Mouse (Mus musculus) limb, embryonic 13.5 days (tissue): ENCODE measurements around the gene Dnmt1. TPM values are rescaled to one million over a fixed set of nuclear protein-coding genes. Genes with fewer than 3 reads are reported as not detected.

ENCODE experiments used
- ATAC-seq: fragments of 200-750 bp; cut with Nextera tagmentation; 2 replicates; pipeline ENCODE4 v1.8.0; 2017; ENCODE audit warnings: low read depth, moderate number of reproducible peaks, moderate TSS enrichment; ENCODE audit not compliant: low FRiP score
- H3K27ac ChIP-seq: fragments of 300-500 bp; sonication (generic); 2 replicates; pipeline ENCODE4 v1.5.1; 2015; ENCODE audit warnings: inconsistent platforms, mild to moderate bottlenecking, moderate library complexity
- H3K27me3 ChIP-seq: fragments of 300-500 bp; sonication (generic); 2 replicates; pipeline ENCODE4 v1.6.1; 2015; ENCODE audit warnings: mild to moderate bottlenecking, inconsistent platforms
- H3K36me3 ChIP-seq: fragments of 300-500 bp; sonication (generic); 2 replicates; pipeline ENCODE4 v1.6.1; 2015; ENCODE audit warnings: inconsistent platforms, mild to moderate bottlenecking, moderate library complexity
- H3K4me1 ChIP-seq: fragments of 300-500 bp; sonication (generic); 2 replicates; pipeline ENCODE4 v1.6.1; 2015; ENCODE audit warnings: inconsistent platforms
- H3K4me2 ChIP-seq: fragments of 300-500 bp; sonication (generic); replicated peaks from 2 replicates; pipeline ENCODE4 v1.6.1; 2015; ENCODE audit warnings: inconsistent platforms, mild to moderate bottlenecking, moderate library complexity
- H3K4me3 ChIP-seq: fragments of 300-500 bp; sonication (generic); 2 replicates; pipeline ENCODE4 v1.5.1; 2015; ENCODE audit warnings: moderate library complexity, mild to moderate bottlenecking, inconsistent platforms
- H3K9ac ChIP-seq: fragments of 300-500 bp; sonication (generic); 2 replicates; pipeline ENCODE4 v1.6.1; 2015; ENCODE audit warnings: mild to moderate bottlenecking, inconsistent platforms
- H3K9me3 ChIP-seq: fragments of 300-500 bp; sonication (generic); 2 replicates; pipeline ENCODE4 v1.6.1; 2016; ENCODE audit warnings: inconsistent platforms
- WGBS: fragments of 180-500 bp; shearing (Covaris S2); methylation state at CpG from one replicate; pipeline ENCODE4 v1.1.7; 2015; 5-methylcytosine and 5-hydroxymethylcytosine counted together
- polyA plus RNA-seq: library from polyadenylated mRNA; unstranded; fragments of >200 nt; fragmentation: Nextera tagmentation; extraction: Ambion mirVana; gene quantifications from 2 replicates; pipeline ENCODE4 v1.2.1, GENCODE M21; 2015

The Dnmt1 gene
- polyA plus RNA-seq, 1 experiment from 2014 or later: 104 TPM

DNA sequence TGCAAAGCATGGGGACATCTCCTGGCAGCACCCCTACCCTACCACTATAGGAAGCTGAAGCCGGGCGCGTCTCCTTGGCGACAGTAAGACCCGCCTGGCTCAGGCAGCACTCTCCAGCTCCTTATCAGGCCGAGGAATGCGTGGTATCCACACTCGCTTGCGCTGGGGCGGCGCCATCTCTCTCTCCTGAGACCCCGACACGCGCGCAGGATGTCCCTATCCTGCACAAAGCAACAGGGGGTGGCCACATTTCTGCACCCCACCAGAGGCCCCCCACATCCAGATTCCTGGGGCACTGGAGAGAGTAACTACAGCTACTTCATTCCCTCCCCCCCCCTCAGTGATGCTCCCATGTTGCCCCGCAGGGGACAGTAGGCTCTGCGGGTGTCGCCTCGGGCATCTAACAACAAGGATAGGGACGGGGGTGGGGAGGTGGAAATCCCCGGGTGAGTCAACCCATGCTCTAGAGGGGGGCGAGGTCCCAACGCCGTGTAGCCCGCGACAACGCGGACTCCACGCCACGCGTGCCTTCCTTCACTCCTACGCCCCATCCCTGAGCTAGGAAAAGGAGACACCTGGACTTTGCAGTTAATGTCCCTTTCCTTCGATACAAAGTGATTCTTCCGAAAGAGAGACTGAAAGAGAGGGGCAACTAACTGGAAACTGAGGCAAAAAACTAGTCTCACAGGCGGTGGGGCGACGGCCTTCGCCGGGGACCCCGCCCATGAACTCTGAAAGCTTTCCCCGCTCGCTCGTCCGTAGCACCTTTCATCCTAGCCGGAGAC is 15.9 kb upstream of the Dnmt1 start:
- H3K9ac ChIP-seq: peak overlapping the region; percentile 96
- peak overlapping the region; percentile 83 for H3K4me3 ChIP-seq
- peak overlapping the region; percentile 99 for H3K27ac ChIP-seq
- H3K4me1 ChIP-seq: peaks cover 56% of the 10 kb centered on the region
- H3K36me3 ChIP-seq: peaks cover 5% of the 10 kb centered on the region
- H3K9me3 ChIP-seq: no peaks in the 10 kb centered on the region
- H3K27me3 ChIP-seq: no peaks in the 10 kb centered on the region
- ATAC-seq: no peak
- WGBS: under 1% methylated on average over 45 of the region's 45 CpGs
- H3K4me2 ChIP-seq: peak overlapping the region; percentile 95

DNA sequence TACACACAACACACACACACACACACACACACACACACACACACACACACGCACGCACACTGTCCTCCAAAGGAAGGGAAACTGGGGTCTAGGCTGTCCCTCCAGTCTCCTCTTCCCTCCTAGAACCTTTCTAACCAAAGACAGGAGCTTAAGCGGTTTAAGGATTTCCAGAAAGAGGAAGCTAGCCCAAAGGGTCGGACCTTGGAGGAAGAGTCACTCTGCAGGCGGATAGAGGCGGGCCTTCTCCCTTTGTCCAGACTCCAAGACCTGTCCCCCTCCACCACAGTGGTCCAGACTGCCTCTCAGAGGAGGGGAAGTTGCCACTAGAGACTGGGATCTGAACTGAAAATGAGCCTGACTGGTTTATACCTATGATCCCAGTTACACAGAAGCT is 14.0 kb upstream of the Dnmt1 start:
- Histone ChIP-seq H3K4me1 (peaks cover 61% of the 10 kb centered on the region), H3K27ac (peak overlapping the region; percentile 96; the same call in 1 of the 2 replicates)

DNA sequence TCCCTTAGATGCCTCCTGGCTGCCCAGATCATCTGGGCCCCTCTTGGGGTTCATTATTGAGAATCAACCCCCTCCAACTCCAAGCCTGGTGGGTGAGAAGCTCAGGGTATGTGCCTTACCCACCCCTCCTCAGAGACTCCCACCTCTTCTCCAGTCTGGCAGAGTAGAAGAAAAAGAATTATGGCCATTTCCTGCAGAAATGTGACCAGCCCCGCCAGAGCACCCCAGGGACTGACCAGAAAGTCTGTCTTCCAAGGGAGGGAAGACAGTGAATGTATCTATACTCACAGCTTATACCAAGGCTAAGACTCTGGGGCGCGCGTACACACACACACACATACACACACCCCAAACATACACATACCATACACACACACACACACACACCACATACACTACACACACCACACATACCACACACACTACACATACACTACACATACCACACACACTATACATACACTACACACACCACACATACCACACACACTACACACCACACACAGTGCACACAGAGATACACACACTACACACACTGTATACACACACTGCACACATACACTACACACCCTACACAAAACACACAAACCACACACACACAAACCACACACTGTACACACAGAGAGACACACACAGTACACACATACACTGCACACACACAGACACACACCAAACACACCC is 13.5 kb upstream of the Dnmt1 start:
- H3K27me3 ChIP-seq: no peaks in the 10 kb centered on the region
- H3K9me3 ChIP-seq: no peaks in the 10 kb centered on the region
- peaks cover 61% of the 10 kb centered on the region for H3K4me1 ChIP-seq
- peak overlapping the region; percentile 69 for H3K9ac ChIP-seq
- no peak for ATAC-seq
- H3K36me3 ChIP-seq: peaks cover 26% of the 10 kb centered on the region
- WGBS: 77% methylated on average over 4 of the region's 4 CpGs
- H3K4me3 ChIP-seq: peak overlapping the region; percentile 83
- H3K27ac ChIP-seq: peak overlapping the region; percentile 96
- peak overlapping the region; percentile 95 for H3K4me2 ChIP-seq

More for the DNA sequence above, 14.0 kb upstream of the Dnmt1 start:
- 55% methylated on average over 6 of the region's 6 CpGs for WGBS
- peak overlapping the region; percentile 95 for H3K4me2 ChIP-seq
- peak overlapping the region; percentile 69 for H3K9ac ChIP-seq
- no peaks in the 10 kb centered on the region for H3K9me3 ChIP-seq
- ATAC-seq: no peak
- no peaks in the 10 kb centered on the region for H3K27me3 ChIP-seq
- H3K4me3 ChIP-seq: peak overlapping the region; percentile 83
- H3K36me3 ChIP-seq: peaks cover 21% of the 10 kb centered on the region

DNA sequence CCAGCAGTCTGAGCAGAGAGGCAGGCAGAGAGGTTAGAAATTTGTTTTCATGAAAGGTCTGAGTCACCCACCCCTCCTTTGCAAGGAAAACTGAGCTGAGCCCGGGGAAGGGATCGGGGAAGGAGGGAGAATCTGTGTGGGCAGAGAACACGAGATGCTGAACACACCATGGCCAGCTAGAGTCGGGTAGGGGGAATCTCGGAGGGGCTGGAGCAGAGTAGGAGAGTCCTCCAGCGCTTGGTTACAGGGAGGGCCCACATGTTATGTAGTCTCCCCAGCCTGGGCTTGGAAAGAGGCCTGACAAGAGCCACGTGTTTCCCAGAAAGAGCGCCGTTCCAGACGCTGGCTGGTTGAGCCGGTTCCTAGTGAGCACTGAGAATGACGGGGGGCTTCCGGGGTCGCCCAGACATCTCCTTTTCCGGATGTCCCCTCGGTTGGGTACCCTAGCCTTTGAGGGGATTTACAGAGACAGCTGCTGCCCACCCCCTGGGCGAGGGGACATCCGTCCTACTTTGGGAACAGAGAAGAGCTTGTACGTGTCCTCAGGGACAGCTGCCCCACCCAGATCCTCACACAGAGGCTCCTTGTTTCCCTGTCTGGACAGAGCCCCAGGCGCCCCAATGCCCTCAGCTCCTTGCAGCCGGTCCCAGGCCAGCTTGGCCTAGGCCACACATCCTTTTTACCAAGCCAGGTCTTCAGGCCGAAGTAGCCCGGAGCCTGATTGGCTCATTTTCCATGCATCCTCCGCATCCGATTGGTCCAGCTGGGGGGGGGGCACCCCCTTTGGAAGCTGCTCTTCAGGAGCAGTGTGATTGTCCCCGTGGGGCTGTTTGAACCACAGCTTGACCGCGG is 12.7 kb upstream of the Dnmt1 start:
- WGBS: 15% methylated on average over 28 of the region's 28 CpGs
- Histone ChIP-seq H3K4me3 (peak overlapping the region; percentile 83), H3K36me3 (peaks cover 34% of the 10 kb centered on the region), H3K27ac (peak overlapping the region; percentile 96), H3K9ac (peak overlapping the region; percentile 69), H3K4me1 (peaks cover 60% of the 10 kb centered on the region), H3K4me2 (peak overlapping the region; percentile 95), H3K27me3 (no peaks in the 10 kb centered on the region), H3K9me3 (no peaks in the 10 kb centered on the region)
- peak; percentile 66 for ATAC-seq

DNA sequence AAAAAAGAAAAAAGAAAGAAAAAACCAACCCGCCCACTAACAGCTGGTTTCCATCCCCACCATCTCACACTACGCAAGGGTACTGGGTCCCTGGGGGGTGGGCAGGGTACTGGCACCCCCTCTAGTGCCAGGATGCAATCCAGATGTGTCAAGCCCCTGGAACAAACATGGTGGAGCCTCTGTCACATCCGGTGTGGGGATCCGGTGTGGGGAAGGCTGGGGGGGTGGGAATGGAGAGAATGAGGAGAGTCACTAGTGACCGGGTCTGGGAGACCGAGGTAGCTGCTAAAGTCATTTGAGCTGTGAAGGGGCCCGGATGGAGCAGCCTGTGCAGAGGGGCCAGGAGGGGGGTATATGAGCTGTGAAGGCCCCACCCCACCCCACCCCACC is 12.1 kb upstream of the Dnmt1 start:
- H3K4me2 ChIP-seq: peak overlapping the region; percentile 95
- peak overlapping the region; percentile 96 for H3K27ac ChIP-seq
- peak overlapping the region; percentile 83 for H3K4me3 ChIP-seq
- ATAC-seq: peak; percentile 76
- H3K9me3 ChIP-seq: no peaks in the 10 kb centered on the region
- H3K27me3 ChIP-seq: no peaks in the 10 kb centered on the region
- 23% methylated on average over 7 of the region's 7 CpGs for WGBS
- H3K36me3 ChIP-seq: peaks cover 40% of the 10 kb centered on the region
- peak overlapping the region; percentile 69 for H3K9ac ChIP-seq
- H3K4me1 ChIP-seq: peaks cover 53% of the 10 kb centered on the region

DNA sequence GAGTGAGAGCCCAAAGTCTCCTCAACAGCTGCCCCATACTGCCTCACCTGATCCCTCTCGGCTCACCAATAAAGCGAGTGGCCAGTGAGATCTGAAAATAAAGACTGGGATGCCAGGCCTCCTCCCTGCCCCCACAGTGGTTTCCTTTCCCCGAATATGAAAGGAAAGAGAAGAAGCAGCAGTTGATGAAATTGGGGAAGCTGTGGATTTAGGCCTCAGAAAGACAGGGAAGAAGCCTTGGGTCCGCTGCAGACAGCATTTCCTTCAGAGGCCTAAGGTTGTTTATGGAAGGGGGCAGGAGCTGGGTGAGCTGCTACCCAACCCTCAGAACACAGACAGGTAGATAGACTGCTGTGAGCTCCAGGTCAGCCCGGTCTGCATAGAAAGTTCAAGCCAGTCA is 7.1 kb upstream of the Dnmt1 start:
- H3K27ac ChIP-seq: no peak overlapping the region
- peaks cover 16% of the 10 kb centered on the region for H3K4me1 ChIP-seq
- H3K9ac ChIP-seq: no peak overlapping the region
- H3K27me3 ChIP-seq: no peaks in the 10 kb centered on the region
- H3K9me3 ChIP-seq: no peaks in the 10 kb centered on the region
- ATAC-seq: no peak
- no peak overlapping the region for H3K4me3 ChIP-seq
- H3K4me2 ChIP-seq: no peak overlapping the region
- 80% methylated on average over 5 of the region's 5 CpGs for WGBS
- H3K36me3 ChIP-seq: peaks cover 80% of the 10 kb centered on the region

DNA sequence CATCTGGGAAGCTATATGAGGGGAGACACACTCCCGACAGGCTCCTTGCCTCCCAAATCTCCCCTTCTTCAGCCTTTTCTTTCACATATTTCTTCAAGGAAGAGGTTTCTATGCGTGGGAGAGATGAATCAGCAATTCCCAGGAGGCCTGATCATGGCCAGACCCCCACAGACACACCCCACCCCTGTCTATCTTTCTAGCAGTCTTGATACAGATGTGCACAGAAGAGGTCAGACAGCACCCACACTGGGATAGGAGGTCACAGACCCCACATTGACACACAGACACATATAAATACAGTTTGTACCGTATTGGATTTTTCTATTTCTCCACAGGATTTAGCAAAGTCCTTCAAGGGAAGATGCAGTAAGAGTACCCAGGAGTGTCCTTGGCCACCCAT is 6.3 kb upstream of the Dnmt1 start:
- H3K9ac ChIP-seq: no peak overlapping the region
- H3K4me2 ChIP-seq: no peak overlapping the region
- H3K27me3 ChIP-seq: no peaks in the 10 kb centered on the region
- peaks cover 9% of the 10 kb centered on the region for H3K4me1 ChIP-seq
- ATAC-seq: no peak
- H3K4me3 ChIP-seq: no peak overlapping the region
- no peak overlapping the region for H3K27ac ChIP-seq
- WGBS: 90% methylated on average over 3 of the region's 3 CpGs
- peaks cover 79% of the 10 kb centered on the region for H3K36me3 ChIP-seq
- no peaks in the 10 kb centered on the region for H3K9me3 ChIP-seq

DNA sequence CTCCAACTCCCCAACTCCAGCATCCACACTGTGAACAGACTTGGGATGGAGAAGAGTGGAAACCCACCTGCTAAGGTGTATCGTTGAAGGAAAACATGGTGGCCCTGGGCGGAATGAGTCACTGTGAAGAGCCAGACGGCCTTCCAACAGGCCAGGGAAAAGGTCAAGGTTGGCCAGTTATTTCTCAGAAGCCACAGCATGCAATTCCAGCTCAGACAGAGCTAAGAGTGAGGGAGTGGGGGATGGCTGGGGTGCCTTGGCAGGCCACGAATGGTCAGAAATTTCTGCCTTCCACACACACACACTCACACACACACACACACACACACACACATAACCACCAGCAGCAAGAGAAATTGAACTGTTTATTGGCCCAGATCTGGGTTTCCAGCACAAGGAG is 5.9 kb upstream of the Dnmt1 start:
- Histone ChIP-seq H3K4me3 (no peak overlapping the region), H3K4me1 (peaks cover 5% of the 10 kb centered on the region), H3K27ac (no peak overlapping the region), H3K36me3 (peaks cover 75% of the 10 kb centered on the region), H3K9ac (no peak overlapping the region), H3K4me2 (no peak overlapping the region), H3K9me3 (no peaks in the 10 kb centered on the region), H3K27me3 (no peaks in the 10 kb centered on the region)
- no peak for ATAC-seq
- 84% methylated on average over 4 of the region's 4 CpGs for WGBS

DNA sequence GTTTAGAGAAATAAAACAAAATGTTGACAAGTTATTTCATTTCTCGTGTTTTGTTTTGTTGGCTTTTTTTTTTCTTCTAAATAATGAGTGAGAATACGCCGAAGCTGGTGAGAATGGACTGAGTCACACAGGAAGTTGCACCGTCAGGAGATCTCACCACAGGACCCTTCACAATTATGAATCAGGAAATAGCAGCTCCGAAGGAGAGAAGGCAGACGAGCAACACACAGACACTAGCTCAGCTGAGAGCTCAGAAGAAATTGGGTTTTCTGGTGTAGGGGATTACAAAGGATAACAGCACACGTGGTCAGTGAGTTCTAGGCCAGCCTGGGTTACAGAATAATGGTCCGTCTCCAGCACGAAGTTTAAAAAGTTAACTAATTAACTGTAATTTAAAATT is 1.9 kb upstream of the Dnmt1 start:
- Histone ChIP-seq H3K4me3 (no peak overlapping the region), H3K4me1 (0 out of 2 replicates have a peak, but pooled peaks cover 4% of the 10 kb centered on the region), H3K27me3 (no peaks in the 10 kb centered on the region), H3K4me2 (no peak overlapping the region), H3K9me3 (no peaks in the 10 kb centered on the region), H3K27ac (no peak overlapping the region), H3K9ac (no peak overlapping the region), H3K36me3 (peaks cover 38% of the 10 kb centered on the region)
- no peak for ATAC-seq
- WGBS: 72% methylated on average over 9 of the region's 9 CpGs

DNA sequence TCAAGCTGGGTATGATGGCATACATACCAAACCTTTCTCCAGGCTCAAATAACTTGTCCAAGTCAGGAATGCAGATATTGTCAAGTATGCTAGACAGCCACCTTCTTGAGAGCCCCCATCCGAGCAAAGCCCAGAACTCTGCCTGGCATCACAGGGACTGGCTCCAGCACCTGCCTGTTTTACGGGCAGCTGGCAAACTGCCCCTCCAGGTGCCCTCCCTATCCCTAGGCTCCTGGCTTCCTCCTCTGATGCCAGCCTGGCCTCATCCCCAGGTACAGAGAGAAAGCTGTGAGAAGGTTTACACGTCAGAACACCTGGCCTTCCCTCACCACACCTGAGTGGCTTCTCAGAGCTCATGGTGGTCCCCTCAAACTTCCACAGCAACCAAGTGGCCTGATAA is 2.7 kb downstream of the Dnmt1 start:
- WGBS: 77% methylated on average over 3 of the region's 3 CpGs
- H3K4me3 ChIP-seq: no peak overlapping the region
- no peak for ATAC-seq

DNA sequence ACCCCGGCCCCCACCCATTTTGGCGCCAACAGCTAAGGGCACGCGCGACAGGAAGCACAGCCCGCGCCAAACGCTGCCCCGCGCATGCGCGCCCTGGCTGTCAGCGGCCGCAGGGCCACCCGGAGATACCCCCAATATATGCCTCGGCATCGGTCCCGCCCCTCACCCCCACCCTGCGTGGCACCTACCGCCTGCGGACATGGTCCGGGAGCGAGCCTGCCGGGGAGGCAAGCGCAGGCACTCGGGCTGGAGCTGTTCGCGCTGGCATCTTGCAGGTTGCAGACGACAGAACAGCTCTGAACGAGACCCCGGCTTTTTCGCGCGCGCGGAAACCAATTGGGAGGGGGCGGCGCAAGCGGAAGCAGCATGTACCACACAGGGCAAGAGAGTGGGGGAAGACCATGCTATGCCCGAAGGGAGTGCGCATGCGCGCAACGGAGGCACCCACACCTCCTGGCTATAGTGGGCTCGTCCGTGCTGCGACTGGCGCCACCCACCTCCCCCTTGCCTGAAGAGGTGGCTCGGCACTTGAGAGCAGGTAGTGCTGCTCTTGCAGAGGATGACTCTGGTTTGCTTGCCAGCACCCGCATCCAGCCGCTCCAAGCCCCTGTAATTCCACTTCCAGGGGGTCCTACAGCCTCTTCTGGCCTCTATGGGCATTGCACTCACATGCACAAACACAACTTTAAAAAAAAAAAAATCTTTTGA is 7.0 kb downstream of the Dnmt1 start:
- Histone ChIP-seq H3K4me3 (peak overlapping the region; percentile 86), H3K4me1 (peaks cover 20% of the 10 kb centered on the region), H3K9me3 (no peaks in the 10 kb centered on the region), H3K36me3 (0 out of 2 replicates have a peak, but pooled peaks cover 5% of the 10 kb centered on the region), H3K9ac (peak overlapping the region; percentile 91), H3K4me2 (peak overlapping the region; percentile 89), H3K27me3 (no peaks in the 10 kb centered on the region), H3K27ac (peak overlapping the region; percentile 92)
- ATAC-seq: peak; percentile 96
- under 1% methylated on average over 51 of the region's 51 CpGs for WGBS

More for the DNA sequence above, 2.7 kb downstream of the Dnmt1 start:
- Histone ChIP-seq H3K9me3 (no peaks in the 10 kb centered on the region), H3K36me3 (no peaks in the 10 kb centered on the region), H3K9ac (no peak overlapping the region), H3K4me2 (no peak overlapping the region), H3K27me3 (no peaks in the 10 kb centered on the region), H3K4me1 (0 out of 2 replicates have a peak, but pooled peaks cover 4% of the 10 kb centered on the region), H3K27ac (no peak overlapping the region)
